Comparison of ENCODE assay signal across 7 mouse cellular contexts in the genomic region with DNA sequence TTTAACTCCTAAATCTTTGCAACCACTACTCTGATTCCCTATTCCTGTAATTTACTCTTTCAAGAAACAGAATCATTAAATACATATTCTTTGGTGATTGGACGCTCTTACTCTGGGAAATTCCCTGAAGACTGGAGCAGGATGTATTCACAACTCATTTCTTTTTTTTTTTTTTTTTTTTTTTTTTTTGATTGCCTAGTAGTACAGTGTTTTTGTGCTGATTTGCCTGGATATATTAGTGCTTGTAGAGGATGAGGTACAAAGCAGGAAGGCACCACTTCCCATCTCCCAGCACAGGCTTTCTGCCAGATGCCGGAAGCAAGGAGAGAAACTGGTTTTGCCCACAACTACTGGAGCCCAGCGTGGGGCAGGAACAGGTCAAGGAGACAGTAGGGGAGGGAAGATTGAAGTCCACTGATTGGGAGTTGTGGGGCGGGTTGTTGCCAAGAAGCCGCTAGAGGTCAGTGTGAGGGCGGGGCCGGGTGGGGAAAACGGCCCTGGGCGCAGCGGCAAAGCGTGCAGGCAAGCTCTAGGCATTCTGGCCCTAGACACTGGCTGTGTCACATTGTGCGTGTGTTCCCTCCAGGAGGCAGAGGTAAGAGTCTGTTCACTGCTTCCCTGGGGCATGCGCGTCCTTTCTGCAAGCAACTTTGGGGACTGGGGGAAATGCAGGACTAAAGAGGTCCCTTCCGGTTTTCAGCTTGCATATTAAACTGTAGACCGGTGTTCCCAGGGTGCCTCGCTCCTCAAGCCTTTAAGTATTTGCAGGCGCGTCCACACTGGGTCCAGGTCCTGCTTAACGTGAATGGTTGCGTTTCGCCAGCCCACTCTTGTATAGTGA. TPM values are rescaled to one million over a fixed set of nuclear protein-coding genes. Genes with fewer than 3 reads are reported as not detected.
DNase-seq lines count a peak whose midpoint lies in the region; ATAC-seq lines count a peak whose summit lies in the region.

A gene (plus strand): TSS at position 482 of the 841 bp plus-strand sequence.

- H3K36me3 ChIP-seq in intestine, embryonic 14.5 days (ENCODE audit: control insufficient read depth, insufficient read depth, low read length): no peaks in the 10 kb centered on the region

- DNase-seq in adrenal gland, adult 18-20 months (ENCODE audit: low spot score in 2 of 2): peak; percentile 62 to 73
- peak; percentile 89 for DNase-seq in embryo, embryonic 11 days
- peak; percentile 71 for DNase-seq in gastrocnemius, postnatal 25 days
- peak; percentile 93 for DNase-seq in intestine, embryonic 14.5 days (ENCODE audit: low spot score)
- DNase-seq in left cerebral cortex, postnatal 14 days (ENCODE audit: low spot score in 2 of 2): peak; percentile 49 to 67
- DNase-seq in mesoderm, embryonic 11.5 days (ENCODE audit: low read depth, low spot score): peak; percentile 82
- DNase-seq in right cerebral cortex, postnatal 4 days: peak; percentile 53

- peak within 1 kb of the TSS; percentile 61 for H3K9ac ChIP-seq in intestine, embryonic 14.5 days (ENCODE audit: low read length)

- H3K27ac ChIP-seq in intestine, embryonic 14.5 days (ENCODE audit: low read depth): peak within 1 kb of the TSS; percentile 89

- WGBS in intestine, embryonic 14.5 days: 3% methylated on average over 22 of the region's 22 CpGs

- H3K9me3 ChIP-seq in intestine, embryonic 14.5 days (ENCODE audit: control insufficient read depth, low read length): no peaks in the 10 kb centered on the region

- peak within 1 kb of the TSS; percentile 53 for H3K4me2 ChIP-seq in intestine, embryonic 14.5 days (ENCODE audit: low read length)

- H3K4me1 ChIP-seq in intestine, embryonic 14.5 days (replicated peaks; ENCODE audit: control insufficient read depth, insufficient read depth, low read length): peaks cover 10% of the 10 kb centered on the region

- intact Hi-C loops in left cerebral cortex, postnatal 14 days (cut with DNase I): no loop called here

- peak; percentile 91 for ATAC-seq in intestine, embryonic 14.5 days (replicated peaks; ENCODE audit: low FRiP score, low TSS enrichment, low read depth)

- no peaks in the 10 kb centered on the region for H3K27me3 ChIP-seq in intestine, embryonic 14.5 days (replicated peaks; ENCODE audit: control insufficient read depth, insufficient read depth, low read length)

- peak within 1 kb of the TSS; percentile 62 for H3K4me3 ChIP-seq in intestine, embryonic 14.5 days (ENCODE audit: low read depth, low read length)

RNA-seq across cellular contexts. Expression of the gene that starts here (rescaled TPM):
- total RNA-seq in adrenal gland, adult 18-20 months (2021): 10 to 100 TPM; 28.6 to 51.8 TPM
- 10 to 100 TPM; 14.6 to 15.6 TPM for total RNA-seq in gastrocnemius, postnatal 25 days (2021)
- 33.2 and 36.3 TPM in 2 replicates for polyA plus RNA-seq in intestine, embryonic 14.5 days (2014; fragmentation: Nextera tagmentation; extraction: Ambion mirVana)
- 1 to 10 TPM; 5.2 to 6.2 TPM for total RNA-seq in left cerebral cortex, postnatal 14 days (2021)

Comparison
In these comparisons a context has a peak if more than half of its experiments do, and no peak if none do; other contexts are left out.
1. Peak in every context shown above with its lines: DNase-seq, ATAC-seq, H3K4me3 ChIP-seq and H3K27ac ChIP-seq.